Mouse (Mus musculus) CD8-positive naive resting alpha-beta T cell, adult 2 months (primary cell): ENCODE results near the gene Mgea5.
A peak's percentile ranks its signal among the peaks of the same experiment; 100 is the strongest.
"Not testable (repeated sequence)": the region's sequence is repeated elsewhere in the genome, so short reads cannot be mapped to it uniquely, and the experiment has no call there.

ENCODE experiments used
- DNase-seq, 2 experiments: peaks; one replicate each; pipeline ENCODE4 v3.0.0; 2022; ENCODE audit warnings: low read depth in 2 of 2, low spot score in 2 of 2

Mgea5 gene

DNA sequence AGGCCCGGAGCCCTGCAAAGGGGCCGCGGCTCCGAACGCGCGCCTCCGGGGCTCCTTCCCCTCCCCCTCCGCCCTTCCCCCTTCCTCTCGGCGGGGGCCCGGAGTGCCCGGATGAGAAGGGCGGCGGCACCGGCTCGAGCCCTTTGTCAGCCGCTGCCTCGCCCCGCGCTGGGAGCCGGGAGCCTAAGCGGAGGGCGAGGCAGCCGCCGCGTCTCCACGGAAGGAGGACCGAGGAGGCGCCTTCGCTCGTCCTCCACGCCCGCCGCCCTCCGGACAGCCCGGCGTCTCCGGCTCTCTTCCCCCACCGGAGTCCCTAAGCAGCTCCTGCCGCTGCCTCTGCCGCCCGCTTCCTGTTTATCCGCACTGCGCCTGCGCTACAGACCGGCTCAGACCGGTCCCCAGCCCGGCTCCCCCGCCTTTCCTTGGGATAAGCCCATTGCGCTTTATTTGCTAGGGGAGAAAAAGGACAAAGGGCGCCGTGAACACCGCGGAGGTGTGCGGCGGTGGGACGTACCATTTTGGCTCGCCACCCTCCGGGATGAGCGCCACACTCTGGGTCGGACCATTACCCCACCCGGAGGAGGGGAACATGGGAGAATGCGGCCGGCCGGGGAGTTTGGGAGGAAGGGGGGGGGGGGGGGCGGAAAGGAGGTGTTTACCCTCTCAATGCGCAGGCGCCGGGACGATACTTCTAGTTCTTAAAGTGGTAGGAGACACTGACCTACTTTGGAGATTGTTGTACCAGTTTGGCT, at the start of gene Mgea5:
Gene Mgea5, minus strand, starts transcription at position 657 of the 752 bp plus-strand sequence.
- peak; percentile 97 to 98 for DNase-seq

DNA sequence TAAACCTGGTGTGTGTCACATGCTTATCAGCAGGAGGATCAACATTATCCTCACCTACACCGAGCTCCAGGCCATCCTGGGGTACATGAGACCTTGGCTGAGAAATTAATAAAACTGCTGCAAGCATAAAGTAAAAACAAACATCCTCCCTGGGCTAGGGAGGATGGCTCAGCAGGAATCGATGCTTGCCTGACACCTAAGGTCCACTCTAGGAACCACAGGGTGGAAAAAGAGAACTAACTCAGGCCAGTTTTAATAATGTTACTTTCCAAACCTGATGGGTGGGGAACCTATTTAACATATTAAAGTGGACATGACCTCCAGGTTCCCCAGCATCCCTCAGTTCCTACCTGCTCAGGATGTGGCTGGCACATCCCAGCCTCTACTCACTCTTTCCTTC, 47.0 kb upstream of the Mgea5 start:
- DNase-seq: no peak

DNA sequence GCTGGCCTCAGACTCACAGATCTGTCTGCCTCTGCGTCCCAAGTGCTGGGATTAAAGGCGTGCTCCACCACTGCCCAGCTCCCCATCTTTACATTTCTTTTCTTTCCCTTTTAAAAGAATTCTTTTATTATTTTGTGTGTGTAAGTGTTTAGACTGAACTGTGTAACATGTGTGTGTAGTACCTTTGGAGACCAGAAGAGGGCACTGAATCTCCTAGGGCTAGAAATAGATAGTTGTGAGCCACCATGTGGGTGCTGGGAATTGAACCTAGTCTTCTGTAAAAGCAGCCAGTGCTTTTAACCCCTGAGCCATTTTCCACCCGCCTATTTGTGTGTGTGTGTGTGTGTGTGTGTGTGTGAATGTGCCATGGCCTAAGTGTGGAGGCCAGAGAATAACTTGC, 44.1 kb upstream of the Mgea5 start:
- DNase-seq: no peak

DNA sequence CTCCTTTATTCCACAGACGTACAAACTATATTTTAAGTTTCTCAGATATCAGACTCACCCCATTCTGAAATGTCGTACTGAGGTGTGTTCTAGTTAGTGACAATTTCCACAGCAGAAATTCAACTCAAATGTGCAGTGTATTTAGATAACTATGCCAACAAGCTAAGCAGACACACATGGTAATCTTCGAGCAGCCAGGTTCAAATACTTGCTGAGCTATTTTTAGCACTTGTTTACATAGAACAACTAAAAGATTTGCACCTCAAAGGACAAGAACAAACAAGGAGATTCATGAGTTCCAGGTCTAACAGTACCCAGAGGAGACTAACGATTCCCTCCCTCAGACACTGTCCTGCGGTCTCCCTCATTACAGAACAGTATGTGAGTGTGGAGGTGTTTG, 43.5 kb upstream of the Mgea5 start:
- DNase-seq: no peak

DNA sequence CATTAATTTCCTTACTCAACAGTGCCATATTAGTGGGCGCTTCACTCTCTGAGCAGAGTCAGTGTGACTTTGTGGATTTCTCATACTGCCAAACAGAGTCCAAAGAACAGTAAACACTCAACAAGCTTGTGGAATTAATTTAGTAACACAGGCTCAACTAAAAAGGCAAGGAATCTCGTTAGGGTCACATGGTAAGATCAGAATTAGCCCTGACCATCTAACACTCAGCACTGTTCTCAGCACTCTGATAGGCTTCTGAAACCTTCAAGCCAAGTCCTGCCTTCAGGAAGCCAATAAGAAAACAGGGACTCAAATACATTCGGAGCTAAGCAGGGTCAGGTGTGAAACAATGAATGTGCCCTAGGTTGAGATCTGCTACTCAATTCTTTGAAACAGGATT, 42.5 kb upstream of the Mgea5 start:
- no peak for DNase-seq

DNA sequence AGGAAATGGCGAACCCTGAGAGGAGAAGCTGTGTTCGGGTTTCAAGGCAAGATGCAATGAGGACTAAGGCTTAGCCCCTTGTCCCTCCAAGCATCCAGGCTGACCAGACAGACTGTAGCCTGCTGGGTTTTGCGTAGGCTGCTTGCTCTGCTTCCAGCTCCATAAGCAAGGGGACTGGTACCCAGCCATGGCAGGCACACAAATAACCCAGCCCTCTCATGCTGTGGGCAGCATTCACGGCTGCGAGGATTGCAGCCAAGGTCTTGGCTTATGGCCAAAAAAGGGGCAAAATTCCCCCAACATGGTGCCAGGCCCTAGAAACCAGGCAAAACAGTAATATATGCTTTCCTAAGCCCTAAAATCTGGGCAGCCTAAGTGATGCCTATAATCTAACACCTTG, 38.2 kb upstream of the Mgea5 start:
- no peak for DNase-seq

DNA sequence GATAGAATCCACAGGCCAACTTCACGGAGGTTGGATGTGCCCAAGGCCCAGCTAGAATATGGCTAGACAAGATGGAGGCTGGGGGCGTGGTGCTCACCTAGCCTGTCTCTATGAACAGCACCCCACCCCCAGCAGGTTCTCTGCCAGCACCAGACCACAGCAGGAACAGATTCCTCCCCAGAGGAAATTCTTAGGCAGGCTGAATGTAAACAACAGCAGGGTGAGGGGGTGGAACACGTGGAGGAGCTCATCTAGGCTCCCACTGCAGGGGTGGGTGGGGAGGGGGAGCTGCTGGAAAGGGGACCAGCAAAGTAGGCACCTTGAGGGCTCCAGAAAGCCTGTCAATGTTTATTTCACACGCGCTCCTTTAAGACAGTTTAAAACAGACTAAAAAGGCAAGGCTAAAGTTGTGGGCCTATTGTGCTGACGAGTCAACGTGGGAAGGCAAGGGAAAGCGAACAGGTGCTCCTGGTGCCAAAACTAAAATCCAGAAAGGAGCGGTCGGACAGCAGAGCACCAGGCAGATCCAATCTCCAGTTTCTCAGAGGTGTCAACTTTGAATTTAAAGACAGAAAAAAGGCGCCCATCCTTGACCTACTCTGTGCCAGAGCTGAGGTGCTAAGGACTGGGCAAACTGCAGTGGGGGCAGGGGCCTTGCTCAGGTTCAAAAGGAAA, 34.3 kb upstream of the Mgea5 start:
- DNase-seq: no peak

DNA sequence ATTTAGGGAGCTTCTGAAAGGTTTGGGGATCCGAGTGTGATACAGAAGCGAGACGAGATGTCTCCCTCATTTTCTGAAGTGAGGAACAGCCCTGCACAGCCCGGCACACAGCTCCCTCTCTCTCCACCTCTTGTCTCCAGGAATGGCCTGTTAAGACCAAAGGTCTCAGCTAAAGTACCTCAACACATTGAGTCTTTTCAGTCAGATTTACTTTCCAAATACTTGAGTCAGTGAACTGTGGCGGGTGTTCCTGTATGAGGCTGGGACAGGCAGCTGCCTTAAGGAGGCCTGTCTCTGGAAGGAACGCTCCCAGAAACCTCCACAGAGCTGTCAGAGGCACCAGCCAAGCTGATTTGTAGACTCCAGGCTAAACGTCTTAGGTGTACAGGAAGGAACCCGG, 33.1 kb upstream of the Mgea5 start:
- DNase-seq: no peak

DNA sequence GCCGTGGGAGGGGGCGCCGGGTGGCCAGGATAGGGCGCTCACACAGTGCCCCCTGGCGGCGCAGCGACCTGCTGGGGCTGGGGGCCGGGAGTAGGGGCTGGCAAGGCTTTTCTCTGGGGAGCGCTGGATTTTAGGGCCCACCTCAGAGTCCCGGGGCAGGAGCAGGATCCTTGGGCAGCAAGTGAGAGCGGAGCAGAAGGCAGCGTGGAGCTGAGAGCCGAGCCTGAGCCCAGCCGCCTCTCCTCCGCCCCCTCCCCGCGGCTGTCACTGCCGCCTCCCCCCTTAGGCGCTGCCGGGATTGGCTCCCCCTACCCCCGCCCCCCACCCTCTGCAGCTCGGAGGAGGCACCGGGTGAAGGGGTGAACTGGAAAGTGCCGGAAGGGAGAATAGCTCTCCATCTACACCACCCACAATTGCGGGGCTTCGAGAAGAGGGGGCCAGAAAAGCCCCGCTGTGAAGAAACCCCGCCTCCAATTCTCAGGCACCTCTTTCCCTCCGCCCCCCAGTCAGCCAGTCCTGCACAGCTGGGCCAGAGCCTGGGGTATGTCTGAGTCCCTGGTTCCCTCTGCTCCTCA, 32.3 kb upstream of the Mgea5 start, which contains the start of gene Kcnip2:
Gene Kcnip2, minus strand, starts transcription at position 231 of the 575 bp plus-strand sequence.
- no peak for DNase-seq

DNA sequence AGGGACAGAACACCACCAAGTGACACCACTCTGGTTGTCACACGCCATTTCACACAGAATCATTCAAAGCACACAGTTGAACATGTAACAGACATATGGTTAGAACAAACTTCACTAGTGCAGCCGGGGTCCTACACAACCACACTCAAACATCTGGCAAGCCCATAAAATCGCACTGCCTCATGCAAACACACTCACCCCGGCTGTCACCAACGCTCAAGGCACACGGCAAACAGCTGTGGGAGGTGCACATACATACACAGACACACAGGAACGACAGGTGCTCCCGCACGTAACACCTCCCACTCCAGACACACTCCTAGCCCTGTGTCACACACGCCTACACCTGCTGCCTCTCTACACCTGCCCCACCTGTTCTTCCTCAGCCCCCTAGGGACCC, 31.5 kb upstream of the Mgea5 start:
- DNase-seq: no peak

DNA sequence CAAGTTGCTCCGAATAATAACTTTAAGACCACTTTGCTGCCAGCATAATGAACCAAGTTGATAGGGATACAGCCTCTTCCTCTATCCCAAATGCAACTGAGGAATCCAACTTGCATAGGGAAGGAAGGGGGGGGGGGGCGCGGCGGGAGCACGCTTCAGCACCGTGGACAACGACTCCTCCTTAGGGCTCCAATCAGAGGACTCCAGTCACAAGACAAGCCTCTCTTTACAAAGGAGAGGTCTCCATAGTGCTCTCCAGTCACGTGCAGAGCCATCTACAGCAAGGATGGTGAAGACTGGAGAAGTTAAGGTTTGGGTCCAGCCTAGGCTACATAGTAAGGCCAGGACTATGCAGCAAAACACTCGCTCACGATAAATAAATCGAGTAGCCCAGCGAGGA, 30.2 kb upstream of the Mgea5 start:
- DNase-seq: no peak

DNA sequence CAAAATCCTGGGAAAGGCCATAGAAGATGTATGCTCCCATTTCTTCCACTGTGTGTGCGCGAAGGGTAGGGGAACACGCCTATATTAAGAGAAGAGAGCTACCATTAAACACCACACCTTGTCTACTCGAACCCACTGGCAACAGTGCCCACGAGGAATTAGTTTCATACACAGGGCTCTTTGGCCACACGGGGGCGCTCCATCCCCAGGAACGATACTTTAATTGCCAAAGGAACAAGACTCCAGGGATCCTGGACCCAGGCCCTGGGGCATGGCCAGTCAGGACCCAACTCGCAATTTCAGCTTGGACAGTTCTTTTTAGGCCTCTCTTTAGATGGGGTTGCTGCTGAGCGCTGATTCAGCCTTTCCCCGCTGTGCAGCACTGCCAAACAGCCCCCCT, 29.6 kb upstream of the Mgea5 start:
- DNase-seq: peak; percentile 77 to 87

DNA sequence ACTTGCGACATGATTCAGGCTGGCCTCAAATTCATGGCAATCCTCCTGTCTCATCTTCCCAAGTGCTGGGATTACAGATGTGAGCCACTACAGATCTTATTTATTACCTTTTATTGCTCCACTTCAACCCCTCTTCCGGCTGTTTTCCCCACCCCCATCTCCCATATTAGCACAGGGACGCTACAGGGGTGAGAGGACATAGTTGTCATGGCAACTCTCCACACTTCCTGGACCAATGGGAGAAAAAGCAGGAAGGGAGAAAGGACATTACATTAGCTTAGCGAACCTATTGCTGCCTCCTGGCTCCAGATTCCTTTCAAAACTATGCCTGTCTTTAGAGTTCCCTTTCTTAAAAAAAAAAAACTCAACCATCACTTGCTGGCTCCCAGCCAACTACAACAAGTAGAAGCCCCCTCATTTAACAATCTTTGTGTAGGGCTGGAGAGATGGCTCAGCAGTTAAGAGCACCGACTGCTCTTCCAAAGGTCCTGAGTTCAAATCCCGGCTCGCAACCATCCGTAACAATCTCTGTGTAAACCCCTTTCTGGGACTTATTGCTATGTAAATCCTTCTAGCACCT, 29.1 kb upstream of the Mgea5 start:
- DNase-seq: no peak

DNA sequence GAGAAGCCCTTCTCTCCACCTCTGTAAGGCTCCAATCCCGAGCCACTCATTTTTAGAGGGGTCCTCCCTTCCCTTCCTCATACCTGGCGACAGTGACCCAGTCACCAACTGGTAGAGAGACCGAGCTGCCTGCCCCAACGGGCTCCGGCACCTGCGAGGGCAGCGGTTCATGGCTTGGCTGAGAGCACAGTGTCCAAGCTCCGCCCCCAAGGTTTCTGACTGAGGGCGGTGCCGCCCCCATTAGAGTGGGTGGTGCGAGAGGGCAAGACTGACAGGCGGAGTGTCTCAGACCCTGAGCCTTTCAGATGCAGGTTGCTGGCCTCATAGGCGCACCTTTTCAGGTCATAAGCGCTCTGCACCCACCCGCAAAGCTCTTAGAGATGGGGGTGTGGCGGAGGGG, 28.5 kb upstream of the Mgea5 start:
- DNase-seq: peak; percentile 35 to 59

DNA sequence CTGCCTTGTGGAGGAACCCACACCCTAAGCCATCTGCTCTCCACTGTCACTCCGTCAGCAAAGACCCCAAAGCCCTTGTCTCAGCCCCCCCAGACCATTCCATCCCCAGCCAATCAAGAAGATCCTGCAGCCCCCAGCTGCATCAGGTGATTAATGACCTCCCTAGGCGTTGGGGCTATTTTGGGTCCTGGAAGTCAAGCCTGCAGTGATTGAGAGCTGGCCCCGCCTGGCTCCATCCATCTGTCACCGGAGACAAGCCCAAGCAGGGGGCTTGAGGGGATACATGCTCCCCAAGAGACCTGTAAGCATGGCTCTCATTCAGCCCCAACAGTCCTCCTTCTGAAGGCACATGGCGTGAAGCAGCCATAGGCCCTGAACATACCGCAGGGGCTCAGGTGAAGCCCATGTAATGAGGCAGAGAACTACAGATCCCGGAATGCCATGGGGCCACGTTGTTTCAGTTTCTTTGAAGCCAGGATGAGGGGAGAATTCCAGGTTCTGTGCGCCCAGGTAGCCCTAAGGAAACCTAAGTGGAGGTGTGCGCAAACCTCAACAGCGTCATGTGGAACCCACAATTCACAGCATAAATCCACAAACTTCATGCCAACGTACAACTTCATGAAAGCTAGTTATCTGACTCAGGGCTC, 27.5 kb upstream of the Mgea5 start:
- DNase-seq: no peak

DNA sequence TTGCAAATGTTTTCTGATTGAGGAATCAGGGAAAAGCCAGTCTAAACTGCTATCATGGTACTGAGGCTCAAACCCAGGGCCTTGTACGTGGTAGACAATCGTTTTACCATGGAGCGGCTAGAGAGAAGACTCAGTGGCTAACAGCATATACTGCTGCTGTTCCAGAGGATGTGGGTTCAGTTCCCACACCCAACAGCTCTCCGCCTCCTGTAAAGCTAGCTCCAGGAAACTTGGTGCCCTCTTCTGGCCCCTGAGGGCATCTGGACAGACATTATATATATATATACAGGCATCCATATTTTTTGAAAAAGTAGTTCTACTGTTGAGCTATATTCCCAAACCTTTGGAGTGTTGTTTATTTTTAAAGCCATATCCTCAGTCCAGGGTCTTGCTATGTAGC, 24.1 kb upstream of the Mgea5 start:
- DNase-seq: no peak

DNA sequence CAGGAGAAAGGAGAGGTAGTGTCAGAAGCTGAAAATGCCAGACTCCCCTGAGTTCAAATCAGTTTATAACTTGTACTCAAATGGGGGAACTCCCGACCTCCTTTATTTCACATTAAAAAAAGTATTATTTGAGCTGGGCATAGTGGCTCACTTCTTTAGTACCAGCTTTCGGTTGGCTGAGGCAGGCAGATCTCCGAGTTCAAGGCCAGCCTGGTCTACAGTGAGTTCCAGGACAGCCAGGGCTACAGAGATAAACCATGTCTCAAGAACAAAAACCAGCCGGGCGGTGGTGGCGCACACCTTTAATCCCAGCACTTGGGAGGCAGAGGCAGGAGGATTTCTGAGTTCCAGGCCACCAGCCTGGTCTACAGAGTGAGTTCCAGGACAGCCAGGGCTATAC, 22.2 kb upstream of the Mgea5 start:
- DNase-seq: not testable (repeated sequence)

DNA sequence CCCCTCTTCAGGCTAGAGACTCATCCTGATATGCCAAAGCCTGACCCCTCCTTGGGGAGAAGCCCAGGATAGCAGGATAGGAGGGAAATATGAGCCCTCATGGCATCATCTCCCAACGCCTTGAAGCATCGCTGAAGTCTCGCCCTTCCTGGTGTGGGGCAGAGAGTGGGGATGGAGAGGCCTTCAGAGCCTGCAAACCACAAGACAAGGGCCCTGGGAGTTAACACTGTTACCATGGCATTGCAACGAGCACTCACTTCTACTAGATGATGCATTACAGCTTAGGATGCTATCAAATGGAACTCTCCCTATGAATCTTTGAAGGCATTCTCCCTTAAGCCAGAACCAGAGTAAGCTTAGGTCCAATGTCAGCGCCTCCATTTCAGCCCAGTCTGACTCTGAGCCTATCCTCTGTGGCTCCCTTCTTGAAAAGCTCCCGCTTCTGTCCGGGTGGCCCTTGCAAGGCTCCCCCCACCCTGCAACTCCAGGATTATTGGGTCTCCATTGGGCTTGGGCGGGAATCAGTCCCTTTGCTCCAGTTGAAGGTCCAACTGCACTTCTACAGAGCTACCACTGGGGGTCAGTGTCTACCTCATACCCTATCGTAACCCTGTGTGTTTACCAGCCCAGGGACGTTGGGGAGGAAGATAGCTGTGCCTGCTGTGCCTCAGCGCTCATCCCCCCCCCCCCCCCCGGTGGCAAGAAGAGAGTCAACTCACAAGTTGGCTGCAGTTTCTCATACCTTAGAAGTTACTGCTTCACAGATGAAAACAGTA, 21.1 kb upstream of the Mgea5 start:
- DNase-seq: peak; percentile 20 to 34

DNA sequence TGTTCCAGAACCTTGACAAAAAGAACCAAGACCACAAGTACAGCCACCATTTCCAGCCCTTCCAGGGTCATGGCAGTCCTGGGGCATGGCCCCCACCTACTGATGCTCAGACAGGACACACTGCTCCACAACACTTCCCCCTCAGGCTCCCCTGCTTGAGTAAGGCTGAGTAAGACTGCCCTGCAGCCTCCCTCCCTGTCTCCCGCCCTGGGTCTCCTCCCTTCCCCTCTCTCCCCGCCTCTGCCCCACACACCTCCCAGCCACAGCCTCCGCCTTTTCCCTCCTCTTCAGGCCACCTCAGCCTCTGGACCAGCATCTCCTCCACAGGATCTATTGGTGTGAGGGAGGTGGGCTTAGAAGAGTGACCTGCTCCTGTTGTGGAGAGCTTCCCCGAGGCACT, 19.8 kb upstream of the Mgea5 start:
- no peak for DNase-seq

DNA sequence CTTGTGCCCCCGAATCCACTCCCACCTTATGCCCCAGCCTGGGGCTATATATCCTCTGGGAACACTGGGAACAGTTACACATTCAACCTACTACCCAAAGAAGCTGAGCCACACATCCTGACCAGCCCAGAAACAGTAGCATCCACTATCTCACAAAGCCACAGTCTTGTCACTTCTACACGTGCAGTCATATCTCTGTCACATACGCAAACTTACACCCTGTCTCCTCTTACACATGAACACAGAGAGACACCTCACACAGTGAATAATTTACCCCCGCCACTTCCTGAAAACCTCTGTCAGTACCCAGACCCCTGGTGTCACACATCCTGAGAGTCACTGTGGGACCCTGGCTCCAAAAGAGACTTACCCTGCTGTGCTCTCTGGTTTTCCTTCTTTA, 19.1 kb upstream of the Mgea5 start:
- DNase-seq: no peak

DNA sequence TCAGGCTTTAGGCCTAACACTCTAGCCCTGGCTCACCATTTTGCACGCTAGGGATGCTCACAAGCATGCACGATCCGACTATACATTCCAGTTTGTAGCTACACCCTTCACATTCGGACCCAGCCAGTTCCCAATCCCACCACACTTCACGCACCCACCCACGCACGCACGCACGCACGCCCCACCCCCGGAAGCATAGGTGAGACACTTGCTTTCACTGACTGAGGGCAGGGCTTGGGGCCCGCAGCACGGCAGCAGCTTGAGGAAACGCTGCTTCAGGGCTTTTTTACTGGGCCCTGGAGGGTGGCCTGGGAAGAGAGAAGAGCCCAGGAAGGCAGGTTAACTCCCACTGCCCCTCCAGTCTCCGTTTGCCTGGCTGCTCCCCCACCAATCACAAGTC, 13.2 kb upstream of the Mgea5 start:
- DNase-seq: peak in 1 of 2 experiments; percentile 41
